Mouse (Mus musculus): Measurements from ENCODE around the gene Kitl. TPM values are rescaled to one million over a fixed set of nuclear protein-coding genes. Genes with fewer than 3 reads are reported as not detected.

The Kitl gene
- polyA plus RNA-seq, 1 experiment from 2014 or later, result 67.0 TPM

GRCm38 (mm10) chr10:100019246-100020195, 4.1 kb downstream of the Kitl start:
- Histone ChIP-seq H3K9me3 (replicated peaks; ENCODE audit: control insufficient read depth, low read length, poor library complexity, severe bottlenecking) (no peaks in the 10 kb centered on the region), H3K4me1 (ENCODE audit: control insufficient read depth, insufficient read depth, low read length) (peaks cover 17% of the 10 kb centered on the region), H3K4me2 (ENCODE audit: low read length) (peak overlapping the region; percentile 20), H3K27ac (ENCODE audit: low read length) (no peak overlapping the region), H3K36me3 (ENCODE audit: control insufficient read depth, insufficient read depth, low read length) (no peaks in the 10 kb centered on the region), H3K27me3 (ENCODE audit: control insufficient read depth, insufficient read depth, low read depth, low read length) (peaks cover 38% of the 10 kb centered on the region), H3K9ac (ENCODE audit: low read depth, low read length) (no peak overlapping the region), H3K4me3 (ENCODE audit: low read depth, low read length) (peak overlapping the region; percentile 13; the same call in 1 of the 2 replicates)
- no peak for ATAC-seq
- 59% methylated on average over 17 of the region's 17 CpGs for WGBS

GRCm38 (mm10) chr10:100022090-100022834, 6.8 kb downstream of the Kitl start:
- ATAC-seq, result peak; percentile 61
- Histone ChIP-seq H3K4me2 (ENCODE audit: low read length) (peak overlapping the region; percentile 20), H3K27ac (ENCODE audit: low read length) (peak overlapping the region; percentile 18; the same call in 1 of the 2 replicates)

GRCm38 (mm10) chr10:100022835-100023093, 7.3 kb downstream of the Kitl start:
- ATAC-seq, result no peak
- H3K4me1 ChIP-seq (ENCODE audit: control insufficient read depth, insufficient read depth, low read length), result peaks cover 8% of the 10 kb centered on the region; the same call in 1 of the 2 replicates
- peaks cover 3% of the 10 kb centered on the region; the same call in 1 of the 2 replicates for H3K9me3 ChIP-seq (replicated peaks; ENCODE audit: control insufficient read depth, low read length, poor library complexity, severe bottlenecking)
- H3K4me3 ChIP-seq (ENCODE audit: low read depth, low read length), result no peak overlapping the region
- peaks cover 39% of the 10 kb centered on the region for H3K27me3 ChIP-seq (ENCODE audit: control insufficient read depth, insufficient read depth, low read depth, low read length)
- H3K9ac ChIP-seq (ENCODE audit: low read depth, low read length), result no peak overlapping the region
- 49% methylated on average over 1 of the region's 1 CpGs for WGBS
- no peaks in the 10 kb centered on the region for H3K36me3 ChIP-seq (ENCODE audit: control insufficient read depth, insufficient read depth, low read length)
- H3K27ac ChIP-seq (ENCODE audit: low read length), result peak overlapping the region; percentile 18; the same call in 1 of the 2 replicates
- H3K4me2 ChIP-seq (ENCODE audit: low read length), result peak overlapping the region; percentile 20; the same call in 1 of the 2 replicates

More at GRCm38 (mm10) chr10:100022090-100022834, 6.8 kb downstream of the Kitl start:
- Histone ChIP-seq H3K9ac (ENCODE audit: low read depth, low read length) (no peak overlapping the region), H3K4me1 (ENCODE audit: control insufficient read depth, insufficient read depth, low read length) (peaks cover 10% of the 10 kb centered on the region; the same call in 1 of the 2 replicates), H3K36me3 (ENCODE audit: control insufficient read depth, insufficient read depth, low read length) (no peaks in the 10 kb centered on the region), H3K4me3 (ENCODE audit: low read depth, low read length) (no peak overlapping the region), H3K9me3 (replicated peaks; ENCODE audit: control insufficient read depth, low read length, poor library complexity, severe bottlenecking) (peaks cover 3% of the 10 kb centered on the region; the same call in 1 of the 2 replicates), H3K27me3 (ENCODE audit: control insufficient read depth, insufficient read depth, low read depth, low read length) (peaks cover 39% of the 10 kb centered on the region)
- WGBS, result 22% methylated on average over 11 of the region's 11 CpGs

GRCm38 (mm10) chr10:100025665-100026064, 10.2 kb downstream of the Kitl start:
- no peak for ATAC-seq
- peaks cover 7% of the 10 kb centered on the region; the same call in 1 of the 2 replicates for H3K4me1 ChIP-seq (ENCODE audit: control insufficient read depth, insufficient read depth, low read length)
- no peak overlapping the region for H3K9ac ChIP-seq (ENCODE audit: low read depth, low read length)
- WGBS, result 73% methylated on average over 8 of the region's 8 CpGs
- no peaks in the 10 kb centered on the region for H3K36me3 ChIP-seq (ENCODE audit: control insufficient read depth, insufficient read depth, low read length)
- peaks cover 26% of the 10 kb centered on the region for H3K27me3 ChIP-seq (ENCODE audit: control insufficient read depth, insufficient read depth, low read depth, low read length)
- no peak overlapping the region for H3K27ac ChIP-seq (ENCODE audit: low read length)
- H3K9me3 ChIP-seq (replicated peaks; ENCODE audit: control insufficient read depth, low read length, poor library complexity, severe bottlenecking), result peaks cover 3% of the 10 kb centered on the region; the same call in 1 of the 2 replicates
- no peak overlapping the region for H3K4me2 ChIP-seq (ENCODE audit: low read length)
- no peak overlapping the region for H3K4me3 ChIP-seq (ENCODE audit: low read depth, low read length)

GRCm38 (mm10) chr10:100026778-100027177, 11.3 kb downstream of the Kitl start:
- peaks cover 15% of the 10 kb centered on the region for H3K27me3 ChIP-seq (ENCODE audit: control insufficient read depth, insufficient read depth, low read depth, low read length)
- ATAC-seq, result no peak
- WGBS, result 76% methylated on average over 1 of the region's 1 CpGs

GRCm38 (mm10) chr10:100030385-100030784, 15.0 kb downstream of the Kitl start:
- H3K9ac ChIP-seq (ENCODE audit: low read depth, low read length), result no peak overlapping the region
- peaks cover 3% of the 10 kb centered on the region; the same call in 1 of the 2 replicates for H3K27me3 ChIP-seq (ENCODE audit: control insufficient read depth, insufficient read depth, low read depth, low read length)
- no peak for ATAC-seq
- peaks cover 3% of the 10 kb centered on the region; the same call in 1 of the 2 replicates for H3K9me3 ChIP-seq (replicated peaks; ENCODE audit: control insufficient read depth, low read length, poor library complexity, severe bottlenecking)
- no peak overlapping the region for H3K4me2 ChIP-seq (ENCODE audit: low read length)
- 82% methylated on average over 5 of the region's 5 CpGs for WGBS
- H3K4me1 ChIP-seq (ENCODE audit: control insufficient read depth, insufficient read depth, low read length), result peaks cover 6% of the 10 kb centered on the region
- no peak overlapping the region for H3K4me3 ChIP-seq (ENCODE audit: low read depth, low read length)
- H3K36me3 ChIP-seq (ENCODE audit: control insufficient read depth, insufficient read depth, low read length), result no peaks in the 10 kb centered on the region
- H3K27ac ChIP-seq (ENCODE audit: low read length), result no peak overlapping the region

More at GRCm38 (mm10) chr10:100026778-100027177, 11.3 kb downstream of the Kitl start:
- Histone ChIP-seq H3K27ac (ENCODE audit: low read length) (no peak overlapping the region), H3K4me3 (ENCODE audit: low read depth, low read length) (no peak overlapping the region), H3K4me2 (ENCODE audit: low read length) (no peak overlapping the region), H3K36me3 (ENCODE audit: control insufficient read depth, insufficient read depth, low read length) (no peaks in the 10 kb centered on the region), H3K4me1 (ENCODE audit: control insufficient read depth, insufficient read depth, low read length) (peaks cover 11% of the 10 kb centered on the region), H3K9me3 (replicated peaks; ENCODE audit: control insufficient read depth, low read length, poor library complexity, severe bottlenecking) (peaks cover 3% of the 10 kb centered on the region; the same call in 1 of the 2 replicates), H3K9ac (ENCODE audit: low read depth, low read length) (no peak overlapping the region)

- H3K27ac ChIP-seq (ENCODE audit: low read length), result no peak overlapping the region
- H3K9ac ChIP-seq (ENCODE audit: low read depth, low read length), result no peak overlapping the region
- no peaks in the 10 kb centered on the region; the same call in 1 of the 2 replicates for H3K27me3 ChIP-seq (ENCODE audit: control insufficient read depth, insufficient read depth, low read depth, low read length)
- no peak for ATAC-seq
- H3K4me2 ChIP-seq (ENCODE audit: low read length), result 0 out of 2 replicates have a peak overlapping the region, but pooled peaks have one; percentile 33
- H3K4me1 ChIP-seq (ENCODE audit: control insufficient read depth, insufficient read depth, low read length), result peaks cover 6% of the 10 kb centered on the region
- no peaks in the 10 kb centered on the region for H3K36me3 ChIP-seq (ENCODE audit: control insufficient read depth, insufficient read depth, low read length)
- H3K9me3 ChIP-seq (replicated peaks; ENCODE audit: control insufficient read depth, low read length, poor library complexity, severe bottlenecking), result peaks cover 3% of the 10 kb centered on the region; the same call in 1 of the 2 replicates
- 69% methylated on average over 12 of the region's 12 CpGs for WGBS
- H3K4me3 ChIP-seq (ENCODE audit: low read depth, low read length), result no peak overlapping the region
These were observed 15.6 kb downstream of the Kitl start for GRCm38 (mm10) chr10:100030980-100031516.

- Histone ChIP-seq H3K9ac (ENCODE audit: low read depth, low read length) (no peak overlapping the region), H3K27me3 (ENCODE audit: control insufficient read depth, insufficient read depth, low read depth, low read length) (no peaks in the 10 kb centered on the region; the same call in 1 of the 2 replicates), H3K4me1 (ENCODE audit: control insufficient read depth, insufficient read depth, low read length) (peaks cover 6% of the 10 kb centered on the region), H3K4me3 (ENCODE audit: low read depth, low read length) (no peak overlapping the region), H3K36me3 (ENCODE audit: control insufficient read depth, insufficient read depth, low read length) (no peaks in the 10 kb centered on the region), H3K27ac (ENCODE audit: low read length) (no peak overlapping the region), H3K9me3 (replicated peaks; ENCODE audit: control insufficient read depth, low read length, poor library complexity, severe bottlenecking) (peaks cover 2% of the 10 kb centered on the region; the same call in 1 of the 2 replicates), H3K4me2 (ENCODE audit: low read length) (peak overlapping the region; percentile 33; the same call in 1 of the 2 replicates)
- 4% methylated on average over 11 of the region's 11 CpGs for WGBS
- ATAC-seq, result no peak
These were observed 16.2 kb downstream of the Kitl start for GRCm38 (mm10) chr10:100031631-100032030.

All from midbrain, embryonic 16.5 days (tissue).